Mouse (Mus musculus) olfactory bulb, adult 2 months (tissue): ENCODE results near the gene Asb6. TPM values are rescaled to one million over a fixed set of nuclear protein-coding genes. Genes with fewer than 3 reads are reported as not detected.

Experiments
- H3K27ac ChIP-seq: fragments of 200-500 bp; 2 replicates; pipeline ENCODE4 v1.5.1; 2012; ENCODE audit warnings: low read depth, low read length; ENCODE audit not compliant: insufficient read depth
- H3K4me1 ChIP-seq: fragments of 200-500 bp; 2 replicates; pipeline ENCODE4 v1.6.1; 2012; ENCODE audit warnings: low read length; ENCODE audit not compliant: control insufficient read depth, insufficient read depth
- H3K4me3 ChIP-seq: fragments of 200-500 bp; 2 replicates; pipeline ENCODE4 v1.5.1; 2012; ENCODE audit warnings: mild to moderate bottlenecking, low read depth, low read length, moderate library complexity; ENCODE audit not compliant: insufficient read depth
- CTCF ChIP-seq: fragments of 200-500 bp; IDR thresholded peaks from 2 replicates; pipeline ENCODE4 v1.5.1; 2012; ENCODE audit warnings: low read depth, mild to moderate bottlenecking, low read length, moderate library complexity; ENCODE audit not compliant: insufficient read depth
- POLR2A ChIP-seq: fragments of 200-500 bp; IDR thresholded peaks from 2 replicates; pipeline ENCODE4 v1.6.1; 2012; ENCODE audit warnings: mild to moderate bottlenecking, low read depth, low read length, moderate library complexity; ENCODE audit not compliant: insufficient read depth
- whole genome bisulfite sequencing: fragments of 180-500 bp; shearing (Covaris S2); methylation state at CpG from one replicate; pipeline ENCODE4 v1.1.7; 2018; 5-methylcytosine and 5-hydroxymethylcytosine counted together
- polyA plus RNA-seq: library from polyadenylated mRNA; stranded (reverse); fragments of >200 nt; gene quantifications from 2 replicates; pipeline ENCODE4 v1.2.4, GENCODE M21; 2012; ENCODE audit warnings: low replicate concordance; ENCODE audit not compliant: missing spikeins, insufficient read depth, insufficient read length

The Asb6 gene
- polyA plus RNA-seq, 1 experiment: not detected

GRCm38 (mm10) chr2:30777266-30777665 is 52.9 kb downstream of the Asb6 start:
- H3K4me3 ChIP-seq: no peak overlapping the region
- 76% methylated on average over 3 of the region's 3 CpGs for WGBS
- TF ChIP-seq POLR2A: no peak
- TF ChIP-seq CTCF: no peak
- H3K4me1 ChIP-seq: peaks cover 30% of the 10 kb centered on the region
- no peak overlapping the region for H3K27ac ChIP-seq

DNA sequence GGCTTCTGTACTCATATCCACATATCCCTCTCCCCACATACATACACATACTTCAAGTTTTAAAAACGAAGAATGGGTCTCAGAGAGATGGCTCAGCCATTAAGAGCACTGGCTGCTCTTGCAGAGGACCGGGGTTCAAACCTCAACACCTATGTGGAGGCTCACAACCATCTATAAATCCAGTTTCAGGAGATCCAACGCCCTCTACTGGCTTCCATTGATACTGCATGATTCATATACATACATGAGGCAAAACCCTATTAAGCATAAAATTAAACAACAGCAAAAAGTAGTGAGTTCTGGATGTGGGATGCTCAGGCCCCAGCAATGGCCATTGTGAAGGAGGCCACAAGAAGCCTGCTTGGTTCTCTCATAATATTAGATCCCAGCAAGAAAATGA is 54.2 kb downstream of the Asb6 start:
- peaks cover 43% of the 10 kb centered on the region for H3K4me1 ChIP-seq
- no peak overlapping the region for H3K27ac ChIP-seq
- WGBS: 67% methylated on average over 3 of the region's 3 CpGs
- no peak for TF ChIP-seq CTCF
- no peak overlapping the region for H3K4me3 ChIP-seq

DNA sequence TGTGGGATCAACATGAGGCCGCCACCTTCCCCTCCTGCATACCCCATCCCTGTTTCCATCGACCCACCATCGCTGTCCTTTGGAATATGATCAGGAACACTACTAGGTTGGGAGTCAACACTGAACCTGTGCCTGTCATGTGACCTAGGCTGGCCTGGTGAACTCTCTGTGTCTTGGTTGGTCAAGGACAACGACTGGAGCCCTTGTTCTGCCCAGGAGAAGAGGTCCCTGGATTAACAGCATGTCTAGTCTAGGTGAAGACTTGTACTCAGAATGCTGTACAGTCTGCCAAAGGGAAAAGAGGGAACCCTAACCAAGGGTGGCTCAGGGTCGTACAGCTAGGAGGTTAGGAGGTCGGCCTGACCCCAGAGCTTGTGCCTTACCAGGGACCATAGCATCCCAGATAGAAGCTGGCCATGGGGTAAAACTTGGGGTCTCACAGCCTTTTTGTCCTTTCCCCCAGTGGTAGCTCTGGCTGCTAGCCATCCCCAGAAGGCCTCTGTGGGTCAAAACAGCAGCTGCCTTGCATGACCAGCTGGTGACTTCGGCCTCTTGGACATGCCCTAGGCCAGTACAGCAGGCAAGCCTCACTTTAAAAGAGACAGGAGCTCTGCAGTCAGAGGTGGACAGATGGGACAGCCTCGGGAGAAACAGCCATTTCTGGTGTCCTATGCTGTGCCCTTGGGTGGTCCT is 56.7 kb downstream of the Asb6 start:
- 88% methylated on average over 8 of the region's 8 CpGs for WGBS
- no peak for TF ChIP-seq POLR2A
- TF ChIP-seq CTCF: no peak
- H3K27ac ChIP-seq: 0 out of 2 replicates have a peak overlapping the region, but pooled peaks have one; percentile 6

More for the DNA sequence above, 56.7 kb downstream of the Asb6 start:
- Histone ChIP-seq H3K4me1 (peaks cover 53% of the 10 kb centered on the region), H3K4me3 (no peak overlapping the region)

Other genes starting within 250 kb of the Asb6 start
- not detected in 2 replicates for gene Cstad, start 235.3 kb downstream of the Asb6 start, polyA plus RNA-seq
- not detected in 2 replicates for gene 1700001O22Rik, start 26.7 kb downstream of the Asb6 start, polyA plus RNA-seq
- not detected in 2 replicates for gene Ntmt1, start 22.5 kb downstream of the Asb6 start, polyA plus RNA-seq
- gene Prrx2, start 4.6 kb upstream of the Asb6 start, polyA plus RNA-seq: not detected in 2 replicates
- not detected in 2 replicates for gene Ptges, start 99.5 kb upstream of the Asb6 start, polyA plus RNA-seq
- not detected in 2 replicates for gene Tor1b, start 122.6 kb upstream of the Asb6 start, polyA plus RNA-seq
- gene Tor1a, start 137.6 kb upstream of the Asb6 start, polyA plus RNA-seq: not detected in 2 replicates
- gene BC005624, start 151.9 kb upstream of the Asb6 start, polyA plus RNA-seq: not detected in 2 replicates
- not detected in 2 replicates for gene Usp20, start 151.9 kb upstream of the Asb6 start, polyA plus RNA-seq